Mouse (Mus musculus) CH12.LX (cell line): ENCODE data around the gene Itpr3. TPM values are rescaled to one million over a fixed set of nuclear protein-coding genes. Genes with fewer than 3 reads are reported as not detected.

Experiments used
- DNase-seq: peaks from one replicate; pipeline ENCODE4 v3.0.0-alpha.2; 2013; ENCODE audit errors: extremely low read depth
- H3K27ac ChIP-seq: 2 replicates; pipeline ENCODE4 v1.5.1; 2012; ENCODE audit warnings: low read depth, mild to moderate bottlenecking, control low read depth, moderate library complexity; ENCODE audit not compliant: insufficient read depth
- H3K27me3 ChIP-seq: replicated peaks from 2 replicates; pipeline ENCODE3; 2012; ENCODE audit warnings: inconsistent platforms
- H3K36me3 ChIP-seq, 2 experiments: replicated peaks in 1 of 2; 2 replicates each; pipeline versions ENCODE3 to v1.6.1; 2012; ENCODE audit warnings: inconsistent platforms in 1 of 2, low read length in 1 of 2, mild to moderate bottlenecking in 1 of 2, mixed read lengths in 1 of 2, moderate library complexity in 1 of 2; ENCODE audit not compliant: control insufficient read depth in 1 of 2, insufficient read depth in 1 of 2
- H3K4me1 ChIP-seq, 2 experiments: 2 replicates each; pipeline ENCODE4 v1.6.1; 2012; ENCODE audit warnings: inconsistent platforms in 1 of 2, moderate library complexity in 1 of 2; ENCODE audit not compliant: insufficient read depth in 2 of 2, control insufficient read depth in 1 of 2
- H3K4me2 ChIP-seq: 2 replicates; pipeline ENCODE4 v1.6.1; 2012; ENCODE audit warnings: low read depth, mild to moderate bottlenecking, control low read depth; ENCODE audit not compliant: poor library complexity, insufficient read depth, severe bottlenecking
- H3K4me3 ChIP-seq, 3 experiments: fragments of 150-350 bp in 1 of 3; sonication (generic) in 1 of 3; replicated peaks in 1 of 3; 2 replicates each; pipeline versions ENCODE3 to v1.5.1; 2011 to 2012; ENCODE audit warnings: low read depth in 2 of 3, low read length in 2 of 3, mild to moderate bottlenecking in 2 of 3, moderate library complexity in 2 of 3, control low read depth in 1 of 3, improper control_type of control experiment in 1 of 3, inconsistent platforms in 1 of 3, mixed read lengths in 1 of 3; ENCODE audit not compliant: poor library complexity in 1 of 3
- H3K79me2 ChIP-seq: replicated peaks from 2 replicates; pipeline ENCODE4 v1.6.1; 2012; ENCODE audit warnings: mild to moderate bottlenecking, moderate library complexity; ENCODE audit not compliant: control insufficient read depth, poor library complexity, insufficient read depth, severe bottlenecking; ENCODE audit errors: extremely low read depth
- H3K9ac ChIP-seq: 2 replicates; pipeline ENCODE4 v1.6.1; 2012; ENCODE audit warnings: low read depth, mild to moderate bottlenecking, control low read depth, moderate library complexity; ENCODE audit not compliant: insufficient read depth
- H3K9me3 ChIP-seq: replicated peaks from 2 replicates; pipeline ENCODE3; 2012; ENCODE audit warnings: low read length, inconsistent platforms, mixed read lengths
- BHLHE40 ChIP-seq: IDR thresholded peaks from 2 replicates; pipeline ENCODE4 v1.6.1; 2011; ENCODE audit warnings: mild to moderate bottlenecking, low read depth, low read length, improper control_type of control experiment
- CHD1 ChIP-seq: IDR thresholded peaks from 2 replicates; pipeline ENCODE4 v1.6.1; 2012; ENCODE audit warnings: low read depth, low read length, improper control_type of control experiment, inconsistent platforms
- CHD2 ChIP-seq: IDR thresholded peaks from 2 replicates; pipeline ENCODE4 v1.6.1; 2011; ENCODE audit warnings: low read length, improper control_type of control experiment
- ELF1 ChIP-seq: IDR thresholded peaks from 2 replicates; pipeline ENCODE4 v1.6.1; 2014; ENCODE audit warnings: low read depth, mild to moderate bottlenecking, inconsistent platforms, low read length, improper control_type of control experiment
- ETS1 ChIP-seq: conservative IDR thresholded peaks from 2 replicates; pipeline ENCODE4 v1.6.1; 2012; ENCODE audit warnings: low read depth, mild to moderate bottlenecking, inconsistent platforms, low read length, improper control_type of control experiment, moderate library complexity
- GABPA ChIP-seq: IDR thresholded peaks from 2 replicates; pipeline ENCODE4 v1.6.1; 2012; ENCODE audit warnings: low read depth, low read length, improper control_type of control experiment, inconsistent platforms; ENCODE audit not compliant: insufficient replicate concordance
- HCFC1 ChIP-seq: IDR thresholded peaks from 2 replicates; pipeline ENCODE4 v1.6.1; 2012; ENCODE audit warnings: low read depth, mild to moderate bottlenecking, inconsistent platforms, low read length, improper control_type of control experiment
- IRF4 ChIP-seq: IDR thresholded peaks from 2 replicates; pipeline ENCODE4 v1.6.1; 2014; ENCODE audit warnings: low read depth, mild to moderate bottlenecking, inconsistent platforms, low read length, improper control_type of control experiment
- JUN ChIP-seq: IDR thresholded peaks from 2 replicates; pipeline ENCODE4 v1.6.1; 2011; ENCODE audit warnings: low read depth, mild to moderate bottlenecking, low read length, improper control_type of control experiment, moderate library complexity; ENCODE audit not compliant: insufficient read depth
- KAT2A ChIP-seq: IDR thresholded peaks from 2 replicates; pipeline ENCODE4 v1.6.1; 2012; ENCODE audit warnings: low read length, improper control_type of control experiment, inconsistent platforms; ENCODE audit not compliant: insufficient replicate concordance
- MAFK ChIP-seq: IDR thresholded peaks from 2 replicates; pipeline ENCODE4 v1.6.1; 2011; ENCODE audit warnings: low read length, improper control_type of control experiment; ENCODE audit not compliant: insufficient replicate concordance
- MAZ ChIP-seq: IDR thresholded peaks from 2 replicates; pipeline ENCODE4 v1.6.1; 2012; ENCODE audit warnings: low read depth, mild to moderate bottlenecking, inconsistent platforms, low read length, improper control_type of control experiment, moderate library complexity
- MEF2A ChIP-seq: IDR thresholded peaks from 2 replicates; pipeline ENCODE4 v1.6.1; 2014; ENCODE audit warnings: low read depth, mild to moderate bottlenecking, inconsistent platforms, low read length, improper control_type of control experiment, borderline replicate concordance
- MXI1 ChIP-seq: IDR thresholded peaks from 2 replicates; pipeline ENCODE4 v1.6.1; 2011; ENCODE audit warnings: mild to moderate bottlenecking, low read depth, low read length, improper control_type of control experiment
- NELFE ChIP-seq: IDR thresholded peaks from 2 replicates; pipeline ENCODE4 v1.6.1; 2011; ENCODE audit warnings: low read depth, low read length, improper control_type of control experiment
- PAX5 ChIP-seq: IDR thresholded peaks from 2 replicates; pipeline ENCODE4 v1.6.1; 2012; ENCODE audit warnings: low read length, inconsistent platforms, mixed read lengths
- SIN3A ChIP-seq: IDR thresholded peaks from 2 replicates; pipeline ENCODE4 v1.6.1; 2012; ENCODE audit warnings: low read length, improper control_type of control experiment, inconsistent platforms
- TCF12 ChIP-seq: IDR thresholded peaks from 2 replicates; pipeline ENCODE4 v1.6.1; 2014; ENCODE audit warnings: low read depth, mild to moderate bottlenecking, inconsistent platforms, low read length, improper control_type of control experiment
- UBTF ChIP-seq: IDR thresholded peaks from 2 replicates; pipeline ENCODE4 v1.6.1; 2012; ENCODE audit warnings: low read depth, mild to moderate bottlenecking, inconsistent platforms, low read length, improper control_type of control experiment, moderate library complexity
- USF1 ChIP-seq: IDR thresholded peaks from 2 replicates; pipeline ENCODE4 v1.6.1; 2014; ENCODE audit warnings: low read depth, mild to moderate bottlenecking, inconsistent platforms, low read length, improper control_type of control experiment
- USF2 ChIP-seq: conservative IDR thresholded peaks from 2 replicates; pipeline ENCODE4 v1.6.1; 2011; ENCODE audit warnings: low read depth, low read length, improper control_type of control experiment
- ZKSCAN1 ChIP-seq: IDR thresholded peaks from 2 replicates; pipeline ENCODE4 v1.6.1; 2012; ENCODE audit warnings: low read depth, inconsistent platforms, low read length, improper control_type of control experiment, borderline replicate concordance
- ZNF384 ChIP-seq: IDR thresholded peaks from 2 replicates; pipeline ENCODE4 v1.6.1; 2012; ENCODE audit warnings: low read depth, low read length, improper control_type of control experiment, inconsistent platforms
- dilution Hi-C: fragments of 300-500 bp; cut with MboI; formaldehyde crosslinking; loops from 2 replicates; pipeline ENCODE4 v1.14.3; 2020; ENCODE audit warnings: low sequenced_read_pairs; ENCODE audit not compliant: extremely low pct_unique_long_range_greater_than_20kb, extremely low pct_ligation_motif_present
- in situ Hi-C: fragments of 300-500 bp; cut with MboI; formaldehyde crosslinking; loops from 3 replicates; pipeline ENCODE4 v1.14.3; 2019; ENCODE audit warnings: low sequenced_read_pairs, low pct_ligation_motif_present, low pct_unique_long_range_greater_than_20kb, mixed read lengths
- polyA plus RNA-seq: library from polyadenylated mRNA; unstranded; fragments of >175 nt; gene quantifications from 2 replicates; pipeline ENCODE4 v1.2.1, GENCODE M21; 2012; ENCODE audit warnings: low read depth; ENCODE audit not compliant: insufficient read length
- total RNA-seq, 2 experiments: library from RNA; depleted of rRNA; stranded (reverse); fragments of 300-350 nt in 1 of 2; fragments of >200 nt in 1 of 2; gene quantifications; 2 replicates each; pipeline ENCODE4 v1.2.3; 2012 to 2014

Gene Itpr3
- total and polyA plus RNA-seq, 3 experiments: 2.5 to 11.3 (median 9.5) TPM

DNA sequence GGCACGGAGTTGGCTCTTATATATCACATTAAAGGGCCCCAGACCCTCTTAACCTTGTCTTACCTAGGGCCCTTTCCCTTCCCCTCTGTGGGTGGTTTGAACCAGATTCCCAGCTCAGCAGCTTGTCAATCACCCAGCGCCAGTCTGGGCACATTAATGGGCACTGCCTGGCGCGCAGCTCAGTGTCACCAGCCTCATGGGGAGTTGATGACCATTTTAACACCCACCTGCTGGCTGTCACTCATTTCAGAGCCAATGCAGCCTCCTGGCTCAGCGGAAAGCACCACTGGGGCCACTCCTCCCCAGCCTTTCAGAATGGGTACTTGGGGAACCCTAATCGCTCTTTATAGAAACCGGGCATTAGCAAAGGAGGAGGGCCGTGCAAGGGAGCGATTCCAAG, 81.3 kb downstream of the Itpr3 start:
- dilution Hi-C loops: no loop called here

DNA sequence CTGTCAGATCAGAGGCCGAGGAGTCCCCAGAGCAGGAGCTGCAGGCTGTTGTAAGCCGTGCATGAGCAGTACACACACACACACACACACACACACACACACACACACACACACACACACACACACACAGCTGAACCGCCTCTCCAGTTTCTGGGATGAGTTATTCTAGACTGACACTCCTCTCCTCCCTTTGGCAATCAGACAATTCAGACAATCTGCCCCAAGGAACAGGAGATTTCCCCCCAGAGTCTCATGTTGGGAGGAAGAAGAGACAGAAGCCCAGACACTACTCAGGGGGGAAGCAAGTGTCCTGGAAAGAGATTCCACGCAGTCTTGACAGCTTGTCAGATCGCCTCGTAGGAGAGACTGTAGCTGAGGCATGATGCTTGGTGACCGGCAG, 82.2 kb downstream of the Itpr3 start:
- TF ChIP-seq JUN: no peak
- TF ChIP-seq USF2: no peak
- no peak for TF ChIP-seq HCFC1
- no peak for TF ChIP-seq CHD2
- TF ChIP-seq MAZ: no peak
- no peak for TF ChIP-seq UBTF
- TF ChIP-seq SIN3A: no peak
- TF ChIP-seq KAT2A: no peak
- H3K27me3 ChIP-seq: peaks cover 3% of the 10 kb centered on the region
- no peaks in the 10 kb centered on the region for H3K79me2 ChIP-seq
- no peak for DNase-seq
- H3K9me3 ChIP-seq: no peaks in the 10 kb centered on the region
- no peak overlapping the region for H3K9ac ChIP-seq
- peaks cover 4 to 13% of the 10 kb centered on the region in 2 experiments for H3K36me3 ChIP-seq
- in situ Hi-C loops (loop anchor here (5.0 kb wide), 1 partner anchor 43 kb away; no protein-coding TSS in a partner anchor), dilution Hi-C loops (no loop called here)
- H3K4me2 ChIP-seq: no peak overlapping the region
- H3K4me1 ChIP-seq: peaks cover 4 to 9% of the 10 kb centered on the region in 2 experiments
- no peak overlapping the region for H3K4me3 ChIP-seq
- no peak overlapping the region for H3K27ac ChIP-seq

More for the DNA sequence above, 81.3 kb downstream of the Itpr3 start:
- in situ Hi-C loops: loop anchor here (5.0 kb wide), 1 partner anchor 44 kb away; no protein-coding TSS in a partner anchor
- DNase-seq: no peak
- Histone ChIP-seq H3K9me3 (no peaks in the 10 kb centered on the region), H3K27ac (no peak overlapping the region), H3K36me3 (peaks cover 0 to 4% of the 10 kb centered on the region in 2 experiments), H3K9ac (no peak overlapping the region), H3K4me3 (no peak overlapping the region), H3K4me2 (no peak overlapping the region), H3K27me3 (peaks cover 3% of the 10 kb centered on the region), H3K79me2 (no peaks in the 10 kb centered on the region), H3K4me1 (peaks cover 5 to 12% of the 10 kb centered on the region in 2 experiments)
- TF ChIP-seq TCF12 (no peak), IRF4 (no peak), ETS1 (no peak), ZKSCAN1 (no peak), USF2 (no peak), USF1 (no peak), ELF1 (no peak), CHD1 (no peak), BHLHE40 (no peak), CHD2 (no peak), MAFK (no peak), NELFE (no peak), HCFC1 (no peak), PAX5 (no peak), KAT2A (no peak), MXI1 (no peak), MEF2A (no peak), ZNF384 (no peak), GABPA (no peak)
